In genomic region chr3:157934301-157934823, GRCm38 (mm10) we compare ENCODE assay signal across 26 mouse cellular contexts. TPM values are rescaled to one million over a fixed set of nuclear protein-coding genes. Genes with fewer than 3 reads are reported as not detected.
DNase-seq lines count a peak whose midpoint lies in the region; ATAC-seq and TF ChIP-seq lines count a peak whose summit lies in the region.
"Had no signal": no experiment of that assay in that cellular context is flagged by ENCODE, and none has a peak within 500 bp of the region (broad histone marks: within the 10 kb centered on the region; RNA-seq: fewer than 3 reads in every experiment).

No protein-coding gene starts in this region.

- ATAC-seq in monocyte, adult 5-6 weeks (replicated peaks; ENCODE audit: insufficient number of reproducible peaks, low FRiP score, low TSS enrichment, poor library complexity, severe bottlenecking) = no peak
- ATAC-seq: forebrain, embryonic 14.5 days; forebrain, postnatal 0 days; intestine, embryonic 15.5 days had no signal

- no peaks in the 10 kb centered on the region for H3K79me2 ChIP-seq in myocyte (ENCODE audit: control insufficient read depth, insufficient read depth)

- H3K9me3 ChIP-seq in ES-Bruce4 (replicated peaks; ENCODE audit: control insufficient read depth, insufficient read depth, low read length, poor library complexity, severe bottlenecking) = no peaks in the 10 kb centered on the region
- H3K9me3 ChIP-seq: G1E; hindbrain, embryonic 12.5 days; hindbrain, embryonic 15.5 days; intestine, embryonic 15.5 days had no signal

- H3K9ac ChIP-seq in ES-Bruce4 (ENCODE audit: low read depth, poor library complexity, severe bottlenecking) = no peak overlapping the region
- H3K9ac ChIP-seq: forebrain, postnatal 0 days; hindbrain, embryonic 12.5 days; hindbrain, embryonic 15.5 days; intestine, embryonic 15.5 days had no signal

- no peaks in the 10 kb centered on the region for H3K27me3 ChIP-seq in ES-Bruce4 (ENCODE audit: control insufficient read depth, insufficient read depth, low read length, poor library complexity, severe bottlenecking)
- no peaks in the 10 kb centered on the region for H3K27me3 ChIP-seq in myocyte (ENCODE audit: control insufficient read depth, insufficient read depth, insufficient read length)
- H3K27me3 ChIP-seq: CH12.LX; hindbrain, embryonic 12.5 days; hindbrain, embryonic 15.5 days; intestine, embryonic 15.5 days had no signal

- no peak for TF ChIP-seq CTCF in ES-Bruce4 (IDR thresholded peaks at IDR 0.05; ENCODE audit: low read depth, low read length)
- no peak for TF ChIP-seq CTCF in gastrocnemius, adult 2 months (IDR thresholded peaks at IDR 0.05)

- H3K4me1 ChIP-seq in ES-Bruce4 (ENCODE audit: control insufficient read depth, insufficient read depth, low read length) = peaks cover 5% of the 10 kb centered on the region
- H3K4me1 ChIP-seq: hindbrain, embryonic 12.5 days; hindbrain, embryonic 15.5 days; intestine, embryonic 15.5 days had no signal

- no peak for TF ChIP-seq POLR2A in ES-Bruce4 (IDR thresholded peaks at IDR 0.05; ENCODE audit: insufficient read depth, low read length)
- TF ChIP-seq POLR2A in myocyte (IDR thresholded peaks at IDR 0.05; ENCODE audit: insufficient read length, low read depth) = no peak

- H3K36me3 ChIP-seq in ES-Bruce4 (ENCODE audit: control insufficient read depth, insufficient read depth, low read length, poor library complexity, severe bottlenecking) (no peaks in the 10 kb centered on the region), myocyte (ENCODE audit: control insufficient read depth, insufficient read depth) (no peaks in the 10 kb centered on the region)
- H3K36me3 ChIP-seq: G1E; hindbrain, embryonic 12.5 days; hindbrain, embryonic 15.5 days; intestine, embryonic 15.5 days had no signal

- H3K4me2 ChIP-seq in myocyte (ENCODE audit: low read depth) = peak overlapping the region; percentile 2
- H3K4me2 ChIP-seq: heart, embryonic 11.5 days; hindbrain, embryonic 12.5 days; hindbrain, embryonic 15.5 days; intestine, embryonic 15.5 days had no signal

- H3K4me3 ChIP-seq in ES-Bruce4 (ENCODE audit: low read depth, low read length) (no peak overlapping the region), myocyte (no peak overlapping the region)
- no peak overlapping the region for H3K4me3 ChIP-seq in gastrocnemius, adult 2 months
- H3K4me3 ChIP-seq: hindbrain, embryonic 12.5 days; hindbrain, embryonic 15.5 days; intestine, embryonic 15.5 days had no signal

- peak overlapping the region; percentile 2; the same call in 1 of the 2 replicates for H3K27ac ChIP-seq in ES-Bruce4 (ENCODE audit: insufficient read depth, low read length)
- H3K27ac ChIP-seq in gastrocnemius, adult 2 months = no peak overlapping the region
- H3K27ac ChIP-seq: hindbrain, embryonic 12.5 days; hindbrain, embryonic 15.5 days; intestine, embryonic 15.5 days had no signal

- no peak overlapping the region for H3ac ChIP-seq in myocyte (ENCODE audit: control insufficient read depth, insufficient read length)

- intact Hi-C loops in gastrocnemius, adult 2 months (cut with DNase I) = no loop called here

- no peak for TF ChIP-seq EP300 in ES-Bruce4 (IDR thresholded peaks at IDR 0.05; ENCODE audit: insufficient read depth, low read depth, low read length)

- DNase-seq in Muller cell, postnatal 12 days (ENCODE audit: inconsistent ontology term) = peak; percentile 88
- peak; percentile 95 for DNase-seq in R1 (ENCODE audit: low read depth, low spot score)
- DNase-seq in urinary bladder, postnatal 25 days (ENCODE audit: low spot score) = no peak
- DNase-seq in right cerebral cortex, postnatal 25 days = no peak
- no peak for DNase-seq in gastrocnemius, adult 2 months
- DNase-seq: adrenal gland, postnatal 10 days; adrenal gland, postnatal 36 days; B cell, adult 2 months; cerebellum, adult 18-20 months; cerebellum, adult 9-10 months; cerebellum, postnatal 14 days; forebrain, postnatal 0 days; gastrocnemius, postnatal 25 days; heart, adult 11 months; kidney, adult 11 months had no signal

TF ChIP-seq in myocyte, 11 proteins besides CTCF, POLR2A, EP300 and RAD21:
- no peak for TF ChIP-seq E2F4 (IDR thresholded peaks at IDR 0.05; ENCODE audit: insufficient read depth)

RNA-seq across cellular contexts. Expression of gene Cth, which starts 9.5 kb away (rescaled TPM):
- polyA plus RNA-seq in ES-Bruce4 (2011; ENCODE audit: insufficient read depth, insufficient read length, low read depth, missing spikeins) = 46.3 and 52.8 TPM in 2 replicates
- 66.6 TPM for polyA plus RNA-seq in myocyte (2012; fragmentation: generic; extraction: Trizol)
- total RNA-seq in monocyte, adult 5-6 weeks (2017) = not detected in 3 replicates
- 1 to 10 TPM; 3.6 to 5.0 TPM for total RNA-seq in gastrocnemius, adult 2 months (2021)
- total RNA-seq: G1E; hematopoietic stem cell, adult 5-6 weeks had no signal
- polyA plus RNA-seq: G1E had no signal

RNA-seq across cellular contexts. Expression of gene Ankrd13c, which starts 12.7 kb away (rescaled TPM):
- polyA plus RNA-seq in ES-Bruce4 (2011; ENCODE audit: insufficient read depth, insufficient read length, low read depth, missing spikeins) (71.7 and 77.1 TPM in 2 replicates), myocyte (2012; fragmentation: generic; extraction: Trizol) (19.9 TPM)
- 46.2 to 63.5 TPM (median 50.8 TPM) in 3 replicates for total RNA-seq in monocyte, adult 5-6 weeks (2017)
- total RNA-seq in gastrocnemius, adult 2 months (2021) = 10 to 100 TPM; 25.4 to 30.0 TPM

Comparison
In these comparisons a context has a peak if more than half of its experiments do, and no peak if none do; other contexts are left out.
1. DNase-seq: peak in Muller cell, postnatal 12 days (single experiment) and R1 (single experiment); none in urinary bladder, postnatal 25 days (single experiment), right cerebral cortex, postnatal 25 days (single experiment) and gastrocnemius, adult 2 months (single experiment).